Mouse (Mus musculus) myocyte (in vitro differentiated cells): Measurements from ENCODE around the gene Fam241a. TPM values are rescaled to one million over a fixed set of nuclear protein-coding genes. Genes with fewer than 3 reads are reported as not detected.
A peak's percentile ranks its signal among the peaks of the same experiment; 100 is the strongest.

Experiments used
- H3K27me3 ChIP-seq: one replicate; pipeline ENCODE4 v1.6.1; 2011; ENCODE audit not compliant: control insufficient read depth, insufficient read depth, insufficient read length
- H3K36me3 ChIP-seq: one replicate; pipeline ENCODE4 v1.6.1; 2011; ENCODE audit not compliant: control insufficient read depth, insufficient read depth
- H3K4me2 ChIP-seq: one replicate; pipeline ENCODE4 v1.6.1; 2011; ENCODE audit warnings: low read depth, control low read depth
- H3K4me3 ChIP-seq: one replicate; pipeline ENCODE4 v1.5.1; 2011; ENCODE audit warnings: mild to moderate bottlenecking, control low read depth, moderate library complexity
- H3K79me2 ChIP-seq: one replicate; pipeline ENCODE4 v1.6.1; 2011; ENCODE audit not compliant: control insufficient read depth, insufficient read depth
- H3ac ChIP-seq: one replicate; pipeline ENCODE4 v1.6.1; 2011; ENCODE audit not compliant: control insufficient read depth, insufficient read length
- CEBPB ChIP-seq: IDR thresholded peaks from 2 replicates; pipeline ENCODE4 v1.6.1; 2011; ENCODE audit warnings: mild to moderate bottlenecking, moderate library complexity; ENCODE audit not compliant: poor library complexity, insufficient read depth, severe bottlenecking
- E2F4 ChIP-seq: IDR thresholded peaks from one replicate; pipeline ENCODE4 v1.6.1; 2011; ENCODE audit warnings: mild to moderate bottlenecking, control low read depth, moderate library complexity; ENCODE audit not compliant: insufficient read depth
- MAX ChIP-seq: IDR thresholded peaks from one replicate; pipeline ENCODE4 v1.6.1; 2011; ENCODE audit warnings: low read depth, mild to moderate bottlenecking, control low read depth
- MYOD1 ChIP-seq, 3 experiments: IDR thresholded peaks; one replicate each; pipeline ENCODE4 v1.6.1; 2011; ENCODE audit warnings: control low read depth in 2 of 3, low read depth in 2 of 3, mild to moderate bottlenecking in 2 of 3, moderate library complexity in 1 of 3; ENCODE audit not compliant: insufficient read length in 2 of 3, control insufficient read depth in 1 of 3
- MYOG ChIP-seq, 3 experiments: IDR thresholded peaks; one replicate each; pipeline ENCODE4 v1.6.1; 2011; ENCODE audit warnings: control low read depth in 2 of 3, low read depth in 2 of 3, mild to moderate bottlenecking in 2 of 3; ENCODE audit not compliant: insufficient read length in 2 of 3, control insufficient read depth in 1 of 3, insufficient read depth in 1 of 3
- POLR2A ChIP-seq: IDR thresholded peaks from one replicate; pipeline ENCODE4 v1.6.1; 2011; ENCODE audit warnings: low read depth, mild to moderate bottlenecking, control low read depth, moderate library complexity; ENCODE audit not compliant: insufficient read length
- POLR2AphosphoS2 ChIP-seq: IDR thresholded peaks from one replicate; pipeline ENCODE4 v1.6.1; 2011; ENCODE audit warnings: low read depth, control low read depth; ENCODE audit not compliant: insufficient read length
- REST ChIP-seq: IDR thresholded peaks from one replicate; pipeline ENCODE4 v1.6.1; 2011; ENCODE audit warnings: mild to moderate bottlenecking, control low read depth, moderate library complexity; ENCODE audit not compliant: insufficient read depth, insufficient read length
- SRF ChIP-seq: IDR thresholded peaks from one replicate; pipeline ENCODE4 v1.6.1; 2011; ENCODE audit warnings: low read depth; ENCODE audit not compliant: control insufficient read depth, insufficient read length
- TCF12 ChIP-seq: IDR thresholded peaks from one replicate; pipeline ENCODE4 v1.6.1; 2011; ENCODE audit warnings: mild to moderate bottlenecking, control low read depth; ENCODE audit not compliant: poor library complexity, insufficient read depth, severe bottlenecking
- TCF3 ChIP-seq: IDR thresholded peaks from one replicate; pipeline ENCODE4 v1.6.1; 2011; ENCODE audit warnings: low read depth, control low read depth; ENCODE audit not compliant: insufficient read length
- USF1 ChIP-seq: IDR thresholded peaks from one replicate; pipeline ENCODE4 v1.6.1; 2011; ENCODE audit warnings: low read depth, mild to moderate bottlenecking, control low read depth, moderate library complexity
- polyA plus RNA-seq: library from polyadenylated mRNA; unstranded; fragments of >200 nt; fragmentation: generic; extraction: Trizol; gene quantifications from one replicate; pipeline ENCODE4 v1.2.1, GENCODE M21; 2012; ENCODE audit warnings: missing spikeins

Fam241a gene
- polyA plus RNA-seq, 1 experiment = 3.6 TPM

DNA sequence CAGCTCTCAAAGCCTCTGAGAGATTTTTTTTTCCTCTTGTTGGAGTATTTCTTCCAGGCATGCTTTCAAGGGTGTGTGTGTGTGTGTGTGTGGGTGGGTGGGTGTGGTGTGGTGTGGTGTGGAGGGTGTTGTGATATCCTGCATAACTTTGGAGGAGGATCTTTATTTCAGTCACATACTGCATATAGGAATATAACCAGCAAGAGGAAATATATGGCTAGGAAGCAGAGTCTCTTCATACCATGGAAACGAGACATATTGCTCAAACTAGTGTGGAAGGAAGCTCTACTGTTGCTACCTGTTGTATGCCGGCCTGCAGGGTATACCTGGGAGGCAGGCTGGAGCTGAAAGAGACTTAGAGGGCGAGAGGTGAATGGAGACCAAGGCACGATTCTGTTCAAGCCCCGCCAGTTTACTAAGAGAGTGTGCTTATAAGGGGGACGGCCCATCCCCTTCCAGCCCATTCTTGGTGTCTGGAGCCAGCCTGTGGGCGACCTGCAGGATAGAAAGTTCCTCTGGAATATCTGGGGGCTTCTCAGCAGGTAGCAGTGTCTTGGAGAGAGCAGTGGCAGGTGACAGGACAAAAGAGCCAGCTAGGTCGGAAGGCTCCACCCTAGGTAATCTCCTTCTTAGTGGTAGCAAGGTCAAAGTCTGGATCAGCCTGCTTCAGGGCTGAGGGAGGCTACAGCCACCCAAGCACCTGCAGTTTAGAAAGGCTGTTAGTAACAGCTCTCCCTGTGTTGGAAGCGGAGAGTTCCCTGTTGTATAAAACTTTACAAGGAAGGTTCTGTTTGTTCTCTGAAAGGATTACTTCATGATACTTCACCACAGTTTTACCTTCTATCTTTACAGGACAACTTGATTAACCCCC is 45.1 kb downstream of the Fam241a start:
- Histone ChIP-seq H3ac (no peak overlapping the region), H3K4me2 (no peak overlapping the region), H3K79me2 (no peaks in the 10 kb centered on the region), H3K4me3 (no peak overlapping the region), H3K36me3 (no peaks in the 10 kb centered on the region), H3K27me3 (no peaks in the 10 kb centered on the region)
- TF ChIP-seq POLR2AphosphoS2 (no peak), USF1 (no peak), CEBPB (no peak), MYOD1 (IDR thresholded peaks at IDR 0.05; ENCODE audit: control insufficient read depth in 1 of 3, insufficient read length in 2 of 3, low read depth in 2 of 3) (no peak), SRF (no peak), MYOG (IDR thresholded peaks at IDR 0.05; ENCODE audit: control insufficient read depth in 1 of 3, insufficient read depth in 1 of 3, insufficient read length in 2 of 3, low read depth in 2 of 3) (no peak), TCF3 (no peak), TCF12 (no peak), POLR2A (no peak), MAX (no peak), REST (no peak), E2F4 (no peak)

DNA sequence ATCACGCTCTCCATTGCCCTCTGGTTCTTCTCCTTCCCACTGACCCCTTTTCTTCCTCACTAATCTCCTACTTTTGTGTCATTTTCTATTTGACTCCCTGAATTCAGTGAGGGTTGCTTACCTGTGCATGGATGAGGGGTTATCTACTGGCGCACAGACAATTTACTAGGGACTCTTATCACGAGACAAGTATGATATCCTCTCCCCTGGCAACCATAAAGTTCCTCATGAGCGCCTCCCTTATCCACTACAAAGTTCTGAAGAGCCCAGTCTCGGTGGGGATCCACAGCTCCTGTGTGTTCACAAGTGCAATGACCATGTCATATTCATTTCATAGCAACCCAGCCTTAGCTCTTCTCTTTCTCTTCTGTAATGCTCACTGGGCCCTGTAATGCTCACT is 46.2 kb downstream of the Fam241a start:
- Histone ChIP-seq H3K79me2 (no peaks in the 10 kb centered on the region), H3ac (no peak overlapping the region), H3K36me3 (no peaks in the 10 kb centered on the region), H3K4me2 (no peak overlapping the region), H3K4me3 (no peak overlapping the region), H3K27me3 (no peaks in the 10 kb centered on the region)
- no peak for TF ChIP-seq MAX
- TF ChIP-seq TCF3 = no peak
- no peak for TF ChIP-seq POLR2AphosphoS2
- TF ChIP-seq REST = no peak
- no peak for TF ChIP-seq POLR2A
- TF ChIP-seq SRF = no peak

DNA sequence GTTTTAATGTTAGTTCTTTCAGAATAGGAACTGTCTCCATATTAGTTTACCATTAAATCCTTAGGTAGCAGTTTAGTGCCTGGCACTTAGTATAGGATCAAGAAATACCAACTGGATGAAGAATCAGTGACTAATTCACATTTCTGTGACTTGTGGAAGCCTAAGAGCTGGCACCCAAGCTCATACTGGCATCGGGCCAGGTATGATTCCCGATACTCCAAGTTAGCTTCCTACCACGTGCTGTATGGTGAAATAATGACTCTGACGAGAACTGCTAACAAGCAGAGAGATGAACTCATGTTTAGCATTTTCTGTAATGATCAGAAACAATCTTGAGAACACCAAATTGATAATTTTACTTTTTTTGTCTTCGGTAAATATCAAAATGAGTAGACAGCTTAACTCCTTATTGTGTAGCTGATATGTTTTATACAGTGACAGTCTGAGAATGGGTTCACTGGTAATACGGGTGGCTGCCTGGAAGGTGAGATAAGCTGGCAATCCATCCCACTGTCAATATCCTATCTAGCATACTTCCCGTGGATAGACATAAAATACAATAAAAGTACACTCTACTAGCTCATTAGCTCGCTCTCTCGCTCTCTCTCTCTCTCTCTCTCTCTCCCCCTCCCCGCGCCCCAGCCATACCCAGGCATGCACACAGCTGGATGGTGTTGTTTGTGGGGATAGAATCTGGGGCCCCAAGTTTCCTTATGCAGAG is 47.9 kb downstream of the Fam241a start:
- no peaks in the 10 kb centered on the region for H3K36me3 ChIP-seq
- H3K79me2 ChIP-seq = no peaks in the 10 kb centered on the region
- H3K4me2 ChIP-seq = no peak overlapping the region
- H3K4me3 ChIP-seq = no peak overlapping the region
- H3K27me3 ChIP-seq = no peaks in the 10 kb centered on the region
- H3ac ChIP-seq = no peak overlapping the region
- TF ChIP-seq USF1 (peak; percentile 50), CEBPB (no peak), REST (no peak), TCF3 (no peak), MYOG (IDR thresholded peaks at IDR 0.05; ENCODE audit: control insufficient read depth in 1 of 3, insufficient read depth in 1 of 3, insufficient read length in 2 of 3, low read depth in 2 of 3) (no peak), MYOD1 (IDR thresholded peaks at IDR 0.05; ENCODE audit: control insufficient read depth in 1 of 3, insufficient read length in 2 of 3, low read depth in 2 of 3) (no peak)

DNA sequence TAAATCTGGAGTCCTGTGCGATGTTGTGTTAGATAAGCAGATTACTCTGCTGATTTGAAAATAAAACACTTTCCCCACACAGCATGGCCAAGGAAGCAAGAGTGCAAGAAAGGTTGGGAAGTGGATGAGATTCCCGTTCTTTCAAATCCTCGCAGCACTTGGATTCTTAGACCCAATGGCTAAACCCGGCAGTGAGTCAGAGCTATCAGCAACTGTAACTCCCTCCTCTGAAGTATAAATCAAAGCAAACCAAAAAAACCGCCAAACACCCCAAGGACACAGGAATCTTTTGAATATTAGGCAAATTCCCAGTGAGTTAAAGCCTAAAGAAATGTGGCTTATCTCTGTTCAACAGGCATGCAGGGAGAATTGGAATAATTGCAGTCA is 52.2 kb downstream of the Fam241a start:
- H3K27me3 ChIP-seq = no peaks in the 10 kb centered on the region
- no peak overlapping the region for H3K4me3 ChIP-seq
- no peaks in the 10 kb centered on the region for H3K79me2 ChIP-seq
- H3ac ChIP-seq = no peak overlapping the region
- TF ChIP-seq SRF = no peak
- no peak for TF ChIP-seq E2F4
- TF ChIP-seq MYOG (IDR thresholded peaks at IDR 0.05; ENCODE audit: control insufficient read depth in 1 of 3, insufficient read depth in 1 of 3, insufficient read length in 2 of 3, low read depth in 2 of 3) = no peak
- no peak for TF ChIP-seq POLR2A
- TF ChIP-seq USF1 = no peak
- no peak for TF ChIP-seq TCF12
- TF ChIP-seq REST = no peak
- no peak overlapping the region for H3K4me2 ChIP-seq
- H3K36me3 ChIP-seq = no peaks in the 10 kb centered on the region

DNA sequence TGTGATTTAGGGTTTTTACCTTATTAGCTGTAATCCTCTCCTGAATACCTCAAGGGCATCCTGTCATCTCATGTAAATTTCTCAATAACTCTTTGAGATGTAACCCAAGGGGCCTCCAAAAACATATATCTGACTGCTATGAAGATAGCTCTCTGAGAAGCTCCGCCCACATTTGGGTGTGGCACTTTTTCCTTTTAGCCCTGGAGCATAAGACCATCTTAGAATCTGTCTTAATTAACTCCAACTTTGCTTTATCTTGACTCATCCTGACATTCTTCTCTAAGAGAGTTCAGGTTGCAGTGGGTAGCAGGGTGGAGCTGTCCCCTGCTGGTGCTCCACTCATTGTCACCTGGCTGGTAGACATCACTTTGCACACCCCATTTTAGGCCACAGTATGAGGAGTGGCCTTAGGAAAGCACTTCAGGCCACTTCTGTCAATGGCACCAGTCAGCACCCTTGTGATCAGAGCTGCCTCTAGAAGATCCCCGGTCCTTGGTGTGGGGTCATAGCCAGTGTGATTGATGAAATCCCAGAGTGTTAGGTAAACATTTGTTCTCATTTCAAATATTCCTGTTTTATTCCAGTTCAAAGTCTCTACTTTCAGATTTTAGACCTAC is 52.7 kb downstream of the Fam241a start:
- no peak for TF ChIP-seq MYOG (IDR thresholded peaks at IDR 0.05; ENCODE audit: control insufficient read depth in 1 of 3, insufficient read depth in 1 of 3, insufficient read length in 2 of 3, low read depth in 2 of 3)
- no peak for TF ChIP-seq POLR2A
- no peak for TF ChIP-seq USF1
- no peak for TF ChIP-seq REST
- TF ChIP-seq E2F4 = no peak
- TF ChIP-seq MYOD1 (IDR thresholded peaks at IDR 0.05; ENCODE audit: control insufficient read depth in 1 of 3, insufficient read length in 2 of 3, low read depth in 2 of 3) = no peak
- no peak for TF ChIP-seq POLR2AphosphoS2
- TF ChIP-seq SRF = no peak
- no peak for TF ChIP-seq TCF3
- TF ChIP-seq TCF12 = no peak
- TF ChIP-seq MAX = no peak
- no peak for TF ChIP-seq CEBPB
- Histone ChIP-seq H3K36me3 (no peaks in the 10 kb centered on the region), H3K79me2 (no peaks in the 10 kb centered on the region), H3ac (no peak overlapping the region), H3K4me3 (no peak overlapping the region), H3K4me2 (no peak overlapping the region), H3K27me3 (no peaks in the 10 kb centered on the region)
